Mouse (Mus musculus): ENCODE results near the gene Rrbp1.

Gene Rrbp1

DNA sequence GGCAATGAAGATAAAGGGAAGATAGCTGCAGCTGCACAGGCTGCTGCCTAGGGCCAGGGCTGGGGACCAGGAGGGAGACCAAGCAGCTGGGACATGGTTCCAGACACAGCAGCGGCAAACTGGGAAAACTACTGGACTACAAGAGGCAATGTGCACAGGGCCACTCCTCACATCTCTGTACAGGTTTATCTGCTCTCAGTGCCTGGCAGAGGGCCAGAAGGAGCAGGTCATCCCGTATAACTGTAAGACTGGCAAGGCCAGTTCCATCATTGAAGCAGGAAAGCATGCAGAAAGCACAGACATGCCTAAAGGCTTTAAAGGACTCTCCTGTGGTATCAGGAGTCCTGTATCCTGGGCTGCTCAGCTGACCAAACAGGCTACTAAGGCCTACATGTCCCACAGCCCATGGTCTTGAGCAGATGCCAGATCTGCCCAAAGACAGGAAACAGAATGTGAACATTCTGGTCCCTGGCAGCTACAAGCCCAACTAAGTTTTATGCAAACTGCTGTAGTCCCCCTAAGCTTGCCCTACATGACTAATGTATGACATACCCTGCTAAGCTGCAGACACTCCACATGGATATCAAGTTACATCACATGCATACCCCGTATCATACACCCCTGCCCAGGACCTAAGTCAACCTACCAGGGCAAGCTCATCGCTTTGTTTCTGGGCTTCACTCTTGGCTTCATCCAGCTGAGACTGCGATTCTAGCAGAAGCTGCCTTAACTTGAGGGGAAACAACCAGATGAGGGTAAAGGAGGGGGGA lies 59.3 kb downstream of the Rrbp1 start:
- DNase-seq, result peak; percentile 29 to 49

DNA sequence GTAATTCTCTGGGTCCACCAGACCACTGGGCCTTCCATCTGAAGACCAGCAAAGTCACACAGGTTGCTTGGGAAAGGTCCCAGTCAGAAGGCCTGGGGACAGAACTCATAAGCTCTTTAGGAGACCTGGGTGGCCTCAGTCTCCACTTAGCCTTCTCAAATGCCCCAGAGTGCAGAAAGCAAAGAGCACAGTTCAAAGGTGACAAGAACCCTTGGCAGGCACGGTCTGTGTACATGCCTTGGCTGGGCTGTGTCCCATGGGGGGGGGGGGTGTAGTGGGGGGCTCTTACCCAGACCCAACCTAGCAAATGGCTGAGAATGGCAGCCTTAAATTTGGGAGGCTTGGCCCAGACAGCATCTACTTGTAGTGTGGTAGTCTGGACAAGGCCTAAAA lies 60.0 kb downstream of the Rrbp1 start:
- DNase-seq, result no peak

GRCm38 (mm10) chr2:143950290-143951027 lies 60.6 kb downstream of the Rrbp1 start:
- no peak for DNase-seq

- no peak for DNase-seq
Measured at GRCm38 (mm10) chr2:143949217-143949616, 61.8 kb downstream of the Rrbp1 start.

- DNase-seq, result no peak
Measured at GRCm38 (mm10) chr2:143948416-143948815, 62.6 kb downstream of the Rrbp1 start.

DNA sequence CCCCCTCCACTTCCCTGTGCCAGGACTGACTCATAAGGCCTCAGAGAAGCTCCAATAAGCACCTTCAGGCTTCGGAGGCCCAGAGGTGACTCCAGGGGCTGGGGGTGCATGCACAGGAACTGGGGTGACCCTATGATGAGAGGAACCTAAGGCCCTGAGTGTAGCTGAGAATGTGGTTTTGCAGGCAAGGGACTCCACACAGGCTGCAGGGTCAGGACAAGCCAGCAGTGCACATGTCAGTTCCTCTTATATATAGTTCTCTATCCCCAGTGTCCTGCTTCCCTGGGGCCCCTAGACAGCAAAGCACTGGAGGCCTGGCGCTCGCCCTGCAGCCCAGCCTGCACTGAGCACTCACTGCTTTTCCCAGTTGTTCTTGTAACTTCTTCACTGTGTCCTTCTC lies 63.1 kb downstream of the Rrbp1 start:
- DNase-seq, result no peak

DNA sequence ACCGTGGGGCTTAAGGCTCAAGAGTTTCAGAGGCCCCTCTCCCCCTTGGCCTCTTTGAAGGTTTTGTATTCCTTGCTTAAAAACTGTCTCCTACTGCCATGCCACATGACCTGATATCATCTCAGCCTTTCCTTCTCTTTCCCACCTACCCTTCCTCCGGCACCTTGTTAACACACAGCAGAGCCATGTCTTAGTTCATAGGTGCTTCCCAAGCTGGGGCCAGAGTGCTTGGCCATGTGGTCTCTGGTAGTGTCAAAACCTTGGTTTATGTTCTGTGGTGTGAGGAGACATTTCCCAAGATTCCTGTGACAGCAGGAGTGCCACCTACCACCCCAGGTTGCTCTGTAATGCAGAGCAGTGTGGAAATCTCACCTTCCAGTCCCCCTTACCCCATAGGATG lies 64.7 kb downstream of the Rrbp1 start:
- DNase-seq, result no peak

DNA sequence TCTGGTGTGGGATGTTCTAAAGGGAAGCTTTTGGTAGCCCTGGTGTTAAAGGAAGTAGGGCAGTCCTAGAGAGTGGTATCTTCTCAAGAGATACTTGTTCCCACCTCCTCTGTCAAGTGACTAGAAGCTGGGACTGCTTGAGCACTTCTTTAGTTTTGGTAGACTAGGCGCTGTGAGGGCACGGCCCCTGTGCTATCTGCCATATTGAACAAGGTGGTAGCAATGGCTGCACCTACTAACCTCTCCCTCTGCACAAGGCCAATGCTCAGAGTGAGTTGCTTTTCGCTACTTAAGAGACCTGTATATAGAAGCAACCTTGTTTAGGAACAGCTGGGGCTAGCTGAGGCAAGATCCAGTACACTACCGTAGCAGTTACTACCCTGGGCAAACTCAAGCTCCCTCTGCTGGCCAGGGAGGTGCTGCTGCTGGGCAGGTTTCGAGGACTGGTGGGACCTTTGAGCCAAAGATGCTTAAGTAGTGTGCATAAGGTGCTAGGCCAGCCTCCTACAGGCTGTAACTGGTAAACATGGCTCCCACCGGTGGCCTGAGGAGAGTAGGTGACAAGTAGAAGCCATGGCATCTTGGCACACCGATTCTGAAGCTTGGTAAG lies 65.5 kb downstream of the Rrbp1 start:
- DNase-seq, result no peak

DNA sequence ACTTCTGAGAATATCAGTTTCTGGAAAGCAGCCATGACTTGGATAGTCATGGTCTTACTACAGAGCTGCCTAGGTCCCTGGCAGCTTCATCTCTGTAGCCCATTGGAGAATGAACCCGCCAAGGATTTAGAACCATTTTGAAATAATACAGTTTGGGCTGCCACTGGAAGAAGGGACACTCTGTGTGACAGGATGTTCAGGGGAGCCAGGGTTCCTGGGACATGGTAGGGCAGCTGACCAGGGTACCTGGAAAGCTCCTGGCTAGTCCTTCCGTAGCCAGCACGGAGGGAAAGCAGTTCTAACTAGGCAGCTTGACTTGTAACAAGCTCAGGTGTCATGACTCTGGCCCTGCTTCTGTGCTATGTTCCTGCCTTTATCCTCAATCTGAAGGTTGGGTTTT lies 66.3 kb downstream of the Rrbp1 start:
- no peak for DNase-seq

DNA sequence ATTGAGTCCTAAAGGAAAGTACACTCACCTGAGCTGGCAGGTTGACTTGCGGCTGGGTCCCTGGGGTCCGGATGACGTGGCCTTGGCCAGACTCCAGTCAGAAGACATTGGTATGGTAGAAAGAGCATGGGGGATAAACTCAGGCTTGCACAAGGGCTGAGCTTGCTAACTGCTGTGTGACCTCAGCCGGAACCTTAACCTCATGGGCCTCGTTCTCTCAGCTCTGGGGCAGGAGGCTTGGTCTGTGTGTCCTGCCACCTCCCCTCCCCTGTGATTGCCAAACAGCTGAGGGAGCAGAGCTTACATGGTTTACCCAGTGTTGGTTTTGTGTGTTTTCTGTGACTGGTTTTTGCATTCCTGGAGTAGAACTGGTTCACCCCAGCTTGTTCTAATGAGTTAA lies 70.7 kb downstream of the Rrbp1 start:
- DNase-seq, result no peak

DNA sequence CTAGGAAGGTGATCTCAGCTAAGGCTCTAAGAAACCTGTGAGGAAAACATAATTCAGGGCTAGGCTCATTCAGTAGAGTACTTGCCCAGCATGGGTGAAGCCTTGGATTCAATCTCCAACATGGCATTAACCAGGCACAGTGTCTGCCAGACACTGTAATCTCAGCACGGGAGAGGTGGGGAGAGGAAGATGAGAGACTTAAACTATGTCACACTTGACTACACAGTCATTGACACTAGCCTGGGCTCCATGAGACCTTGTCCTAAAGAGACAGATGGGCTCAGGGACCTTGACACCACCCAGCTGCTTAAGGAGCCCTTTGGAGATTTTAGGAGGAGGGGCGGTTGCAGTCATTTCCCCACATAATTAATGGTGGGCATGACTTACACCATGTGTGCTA lies 73.2 kb downstream of the Rrbp1 start:
- DNase-seq, result no peak

- DNase-seq, result no peak
Measured at GRCm38 (mm10) chr2:143934439-143934838, 76.6 kb downstream of the Rrbp1 start.

- peak; percentile 26 to 36 for DNase-seq
Measured at GRCm38 (mm10) chr2:143933516-143933915, 77.5 kb downstream of the Rrbp1 start.

GRCm38 (mm10) chr2:143932340-143932873 lies 78.7 kb downstream of the Rrbp1 start:
- DNase-seq, result no peak

- DNase-seq, result no peak
Measured at GRCm38 (mm10) chr2:143929607-143930311, 81.3 kb downstream of the Rrbp1 start.

GRCm38 (mm10) chr2:143925826-143926225 lies 85.2 kb downstream of the Rrbp1 start:
- no peak for DNase-seq

DNA sequence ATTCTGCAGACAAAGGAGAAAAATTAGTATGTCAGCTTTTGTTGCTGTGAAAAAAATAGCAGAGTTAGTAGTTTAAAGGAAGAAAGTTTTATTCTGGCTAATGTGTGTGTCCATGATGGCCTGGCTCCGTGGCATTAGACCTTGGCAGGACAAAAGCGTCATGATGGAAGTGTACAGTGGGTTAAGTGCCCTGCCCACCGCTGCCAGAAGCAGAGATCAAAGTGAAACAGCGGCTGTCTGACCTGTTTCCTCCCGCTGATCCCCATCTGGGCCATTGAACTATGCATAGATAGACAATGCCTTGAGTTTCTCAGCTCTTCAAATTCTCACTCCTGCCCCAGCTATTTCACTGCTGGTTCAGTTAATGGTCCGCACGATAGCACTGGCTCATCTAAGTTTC lies 87.0 kb downstream of the Rrbp1 start:
- no peak for DNase-seq

DNA sequence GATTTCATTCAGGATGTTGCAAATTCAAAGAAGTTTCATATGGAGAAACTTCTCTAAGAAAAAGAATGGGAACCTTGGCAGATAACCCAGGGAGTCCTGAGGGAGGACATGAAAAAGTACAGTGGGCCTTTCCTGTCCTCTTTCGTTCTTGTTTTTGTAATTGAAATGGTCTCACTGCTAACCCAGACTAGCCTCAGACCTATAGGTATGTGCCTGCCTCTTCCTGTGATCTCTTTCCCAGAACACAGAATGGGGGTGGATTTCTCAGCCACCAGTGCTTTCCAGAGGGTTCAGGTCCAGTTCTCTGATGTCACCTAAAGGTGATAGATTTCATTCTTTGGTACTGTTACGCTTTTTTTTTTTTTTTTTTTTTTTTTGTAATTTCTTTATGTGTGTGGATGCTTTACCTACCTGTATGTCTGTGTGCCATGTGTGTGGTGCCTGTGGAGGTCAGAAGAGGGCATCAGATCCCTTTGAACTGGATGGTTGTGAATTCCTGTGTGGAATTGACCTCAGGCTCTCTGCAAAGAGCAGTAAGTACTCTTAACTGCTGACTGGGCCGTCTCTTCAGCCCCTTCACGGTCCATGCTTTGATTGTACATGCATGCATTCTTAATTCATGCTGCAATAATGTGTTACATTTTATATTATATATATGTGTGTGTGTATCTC lies 92.1 kb downstream of the Rrbp1 start:
- DNase-seq, result no peak

DNA sequence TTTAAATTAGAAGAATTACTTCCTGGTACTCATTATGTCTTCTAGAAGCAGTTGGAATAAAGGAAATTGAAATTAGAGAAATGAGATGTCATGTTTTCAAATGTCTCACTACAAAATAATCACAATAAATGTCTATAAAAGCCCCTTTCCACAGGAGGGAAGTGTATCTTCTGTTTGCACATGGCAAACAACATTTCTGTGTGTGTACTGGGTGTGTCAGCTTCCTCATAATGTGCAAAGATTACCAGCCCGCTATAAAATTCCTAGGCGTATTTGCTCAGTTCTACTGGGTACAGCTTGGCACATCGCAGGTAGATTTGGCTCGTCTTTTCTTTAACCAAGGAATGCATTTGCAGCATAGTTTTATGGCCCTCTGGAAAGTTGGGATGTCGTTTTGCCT lies 93.4 kb downstream of the Rrbp1 start:
- DNase-seq, result no peak

DNA sequence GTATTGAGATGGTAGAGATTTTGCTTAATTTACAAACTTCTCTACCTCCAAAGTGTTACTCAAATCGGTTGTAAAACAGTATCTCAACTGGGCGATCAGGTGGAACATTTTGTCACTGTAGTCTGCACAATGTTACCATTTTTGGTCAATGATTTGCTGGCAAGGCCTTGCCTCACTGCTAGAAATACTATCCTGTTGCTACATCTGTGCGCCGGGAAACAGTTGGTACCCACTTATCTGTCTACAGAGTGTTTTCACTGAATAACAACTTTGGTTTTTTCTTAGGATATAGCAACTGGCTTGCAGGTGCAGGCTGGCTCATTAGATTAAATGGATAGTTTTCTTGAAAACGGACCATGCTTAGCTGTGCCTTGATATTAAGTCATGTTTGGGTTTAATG lies 94.8 kb downstream of the Rrbp1 start:
- no peak for DNase-seq

DNA sequence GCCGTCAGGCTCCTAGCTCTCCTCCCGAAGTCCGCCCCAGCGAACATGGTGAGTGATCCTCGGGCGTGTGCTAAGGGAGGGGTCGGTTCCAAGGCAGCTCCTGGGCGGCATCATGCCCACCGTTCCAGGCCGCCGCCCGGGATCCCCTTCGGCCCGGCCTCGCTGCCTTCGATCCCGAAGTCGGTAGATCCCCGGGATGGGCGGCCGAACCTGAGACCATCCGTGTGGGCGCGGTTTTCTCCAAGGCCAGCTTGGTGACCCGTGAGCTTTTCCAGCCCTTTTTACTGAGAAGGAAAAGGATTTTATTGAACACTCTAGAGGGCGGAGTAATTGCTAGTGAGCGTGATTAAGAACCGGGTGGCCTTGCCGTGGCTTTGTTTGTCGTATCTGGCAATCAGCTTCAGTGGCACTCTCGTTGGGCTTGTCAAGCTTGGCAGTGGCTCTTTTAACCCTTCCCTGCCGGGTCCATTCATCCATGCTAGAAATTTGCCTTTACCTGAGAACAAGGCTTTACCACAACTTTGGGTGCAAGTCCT lies 95.4 kb downstream of the Rrbp1 start:
- DNase-seq, result peak; percentile 79 to 82
